Comparison of ENCODE assay signal across 10 mouse cellular contexts in the genomic region with DNA sequence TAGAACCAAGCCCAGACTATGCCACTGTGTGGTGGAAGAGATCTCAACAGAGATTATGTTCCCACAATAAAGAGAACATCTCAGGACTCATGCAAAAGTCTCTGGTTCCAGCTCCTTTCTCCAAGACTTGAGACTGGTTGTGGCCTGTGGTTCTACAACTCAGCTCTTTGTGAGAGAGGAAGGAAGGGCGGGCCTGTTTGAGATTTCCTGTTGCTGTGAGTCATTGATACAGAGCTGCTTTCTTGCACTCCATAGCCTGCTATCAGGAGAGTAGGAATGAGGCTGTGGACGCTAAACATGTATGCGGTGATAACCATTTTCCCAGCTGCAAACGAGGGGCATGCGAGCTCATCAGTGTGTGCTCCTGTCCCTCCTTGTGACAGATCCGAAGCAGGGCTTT. TPM values are rescaled to one million over a fixed set of nuclear protein-coding genes. Genes with fewer than 3 reads are reported as not detected.
DNase-seq lines count a peak whose midpoint lies in the region; ATAC-seq and TF ChIP-seq lines count a peak whose summit lies in the region.
"Had no signal": no experiment of that assay in that cellular context is flagged by ENCODE, and none has a peak within 500 bp of the region (broad histone marks: within the 10 kb centered on the region; RNA-seq: fewer than 3 reads in every experiment).

No protein-coding gene starts in this region.

- ATAC-seq in liver, embryonic 13.5 days (ENCODE audit: low read depth) = peak; percentile 85
- ATAC-seq: intestine, postnatal 0 days had no signal

- intact Hi-C loops in gastrocnemius, adult 2 months (cut with DNase I) = no loop called here
- intact Hi-C loops in gastrocnemius, postnatal 36 days (cut with DNase I) = no loop called here
- intact Hi-C loops in left cerebral cortex, postnatal 25 days (cut with DNase I) = no loop called here

- H3K9me3 ChIP-seq in liver, embryonic 13.5 days (replicated peaks) = no peaks in the 10 kb centered on the region

- no peaks in the 10 kb centered on the region for H3K27me3 ChIP-seq in liver, embryonic 13.5 days
- no peaks in the 10 kb centered on the region for H3K27me3 ChIP-seq in spleen, adult 2 months (ENCODE audit: control insufficient read depth, insufficient read depth, low read length)

- H3K4me2 ChIP-seq in liver, embryonic 13.5 days = no peak overlapping the region

- WGBS in liver, embryonic 13.5 days (ENCODE audit: insufficient replicate concordance) = 9% methylated on average over 6 of the region's 6 CpGs
- WGBS in spleen, adult 2 months = 7% methylated on average over 6 of the region's 6 CpGs

- TF ChIP-seq POLR2A in spleen, adult 2 months (IDR thresholded peaks at IDR 0.05; ENCODE audit: low read depth, low read length) = no peak

- no peaks in the 10 kb centered on the region for H3K36me3 ChIP-seq in liver, embryonic 13.5 days
- no peaks in the 10 kb centered on the region for H3K36me3 ChIP-seq in spleen, adult 2 months (ENCODE audit: control insufficient read depth, insufficient read depth, low read length)

- TF ChIP-seq CTCF in gastrocnemius, adult 2 months (IDR thresholded peaks at IDR 0.05) = no peak
- no peak for TF ChIP-seq CTCF in spleen, adult 2 months (IDR thresholded peaks at IDR 0.05; ENCODE audit: extremely low read depth, insufficient read depth, insufficient read length, insufficient replicate concordance)

- no peak overlapping the region for H3K4me3 ChIP-seq in gastrocnemius, adult 2 months
- H3K4me3 ChIP-seq in liver, embryonic 13.5 days (replicated peaks) = no peak overlapping the region
- no peak overlapping the region for H3K4me3 ChIP-seq in spleen, adult 2 months (ENCODE audit: extremely low read depth, insufficient read depth, insufficient read length)

- DNase-seq in gastrocnemius, adult 2 months = no peak
- no peak for DNase-seq in gastrocnemius, postnatal 36 days
- peak; percentile 59 for DNase-seq in heart, adult 8-10 months (ENCODE audit: low spot score)
- DNase-seq in liver, embryonic 13.5 days = peak; percentile 20
- DNase-seq in spleen, adult 2 months (ENCODE audit: low read depth in 1 of 2, low spot score in 2 of 2) = peak; percentile 25 to 29
- no peak for DNase-seq in layer of hippocampus, adult 9-10 months (ENCODE audit: low spot score)
- no peak for DNase-seq in layer of hippocampus, adult 8-10 months (ENCODE audit: low spot score in 2 of 2)
- no peak for DNase-seq in left cerebral cortex, postnatal 25 days (ENCODE audit: low spot score in 2 of 2)
- DNase-seq: cerebellum, adult 9-11 months had no signal

- no peak overlapping the region for H3K9ac ChIP-seq in liver, embryonic 13.5 days

- H3K27ac ChIP-seq in gastrocnemius, adult 2 months = peak overlapping the region; percentile 3; the same call in 1 of the 2 replicates
- peak overlapping the region; percentile 34; the same call in 1 of the 2 replicates for H3K27ac ChIP-seq in liver, embryonic 13.5 days
- peak overlapping the region; percentile 9; the same call in 1 of the 2 replicates for H3K27ac ChIP-seq in spleen, adult 2 months (ENCODE audit: insufficient read depth, low read length)

- peaks cover 6% of the 10 kb centered on the region for H3K4me1 ChIP-seq in liver, embryonic 13.5 days (replicated peaks)
- peaks cover 7% of the 10 kb centered on the region for H3K4me1 ChIP-seq in spleen, adult 2 months (ENCODE audit: control insufficient read depth, insufficient read depth, insufficient read length)

RNA-seq across cellular contexts. Expression of gene B430305J03Rik, which starts 43.9 kb away (rescaled TPM):
- total RNA-seq in gastrocnemius, adult 2 months (2021) = not detected
- not detected for total RNA-seq in gastrocnemius, postnatal 36 days (2021)
- under 1 TPM in 2 of 4 experiments, not detected in 2; 0.06 to 0.09 TPM for total RNA-seq in heart, adult 8-10 months (2022)
- polyA plus RNA-seq in liver, embryonic 13.5 days (2015; fragmentation: Nextera tagmentation; extraction: Ambion mirVana) = not detected in 2 replicates
- 0.68 and 0.92 TPM in 2 replicates for polyA plus RNA-seq in spleen, adult 2 months (2012; rRNA removed)
- total RNA-seq in layer of hippocampus, adult 8-10 months (2022) = 1 to 10 TPM; 2.7 to 3.3 (median 3.2) TPM
- total RNA-seq in left cerebral cortex, postnatal 25 days (2021) = 1 to 10 TPM; 2.4 to 2.7 TPM
- polyA plus RNA-seq: intestine, postnatal 0 days had no signal

RNA-seq across cellular contexts. Expression of gene Rap2b, which starts 48.2 kb away (rescaled TPM):
- total RNA-seq in gastrocnemius, adult 2 months (2021) = 1 to 10 TPM; 1.2 to 1.5 TPM
- total RNA-seq in gastrocnemius, postnatal 36 days (2021) = 1 to 10 TPM; 1.3 to 1.4 TPM
- 1 to 10 TPM; 2.0 to 2.8 (median 2.3) TPM for total RNA-seq in heart, adult 8-10 months (2022)
- 3.5 and 4.3 TPM in 2 replicates for polyA plus RNA-seq in liver, embryonic 13.5 days (2015; fragmentation: Nextera tagmentation; extraction: Ambion mirVana)
- polyA plus RNA-seq in spleen, adult 2 months (2012; rRNA removed) = 6.4 and 7.5 TPM in 2 replicates
- total RNA-seq in layer of hippocampus, adult 8-10 months (2022) = 10 to 100 TPM; 36.6 to 41.1 (median 39.6) TPM
- 10 to 100 TPM; 41.7 to 46.3 TPM for total RNA-seq in left cerebral cortex, postnatal 25 days (2021)

Comparison
In these comparisons a context has a peak if more than half of its experiments do, and no peak if none do; other contexts are left out.
1. DNase-seq: peak in heart, adult 8-10 months (single experiment), liver, embryonic 13.5 days (single experiment) and spleen, adult 2 months (2 of 2); none in gastrocnemius, adult 2 months (single experiment), gastrocnemius, postnatal 36 days (0 of 2), layer of hippocampus, adult 9-10 months (single experiment), layer of hippocampus, adult 8-10 months (0 of 2) and left cerebral cortex, postnatal 25 days (0 of 2).
2. RNA of gene Rap2b, which starts 48.2 kb away (total RNA-seq): 41.7 to 46.3 TPM in left cerebral cortex, postnatal 25 days and 36.6 to 41.1 TPM in layer of hippocampus, adult 8-10 months; 2.0 to 2.8 TPM in heart, adult 8-10 months, 1.2 to 1.5 TPM in gastrocnemius, adult 2 months and 1.3 to 1.4 TPM in gastrocnemius, postnatal 36 days; every median in the first group is over 10 times any median in the second.
3. Peak in every context shown above with its lines, with median percentiles within 50 percentile points of each other: H3K27ac ChIP-seq.